Mouse (Mus musculus) spleen, postnatal 10 days (tissue): ENCODE results near the gene Trim15.
"Not testable (repeated sequence)": the region's sequence is repeated elsewhere in the genome, so short reads cannot be mapped to it uniquely, and the experiment has no call there.

ENCODE experiments used
- DNase-seq, 2 experiments: peaks; one replicate each; pipeline ENCODE4 v3.0.0; 2021 to 2022; ENCODE audit warnings: low spot score in 2 of 2

Trim15 gene

GRCm38 (mm10) chr17:36866719-36867527, at the start of gene Trim15:
Gene Trim15 (minus strand): TSS chr17:36867210.
- DNase-seq = peak; percentile 50 to 63

- peak; percentile 50 to 82 for DNase-seq
These were observed 48.1 kb upstream of the Trim15 start for GRCm38 (mm10) chr17:36915076-36915475.

GRCm38 (mm10) chr17:36914108-36914507, 47.1 kb upstream of the Trim15 start:
- DNase-seq = peak; percentile 66 to 88

- no peak for DNase-seq
These were observed 45.0 kb upstream of the Trim15 start for GRCm38 (mm10) chr17:36912031-36912430.

GRCm38 (mm10) chr17:36909802-36910201, 42.8 kb upstream of the Trim15 start:
- no peak for DNase-seq

- no peak for DNase-seq
These were observed 41.2 kb upstream of the Trim15 start for GRCm38 (mm10) chr17:36908235-36908634.

- DNase-seq = no peak
These were observed 36.6 kb upstream of the Trim15 start for GRCm38 (mm10) chr17:36903651-36904050.

- DNase-seq = no peak
These were observed 33.7 kb upstream of the Trim15 start for GRCm38 (mm10) chr17:36900691-36901090.

- DNase-seq = no peak
These were observed 33.0 kb upstream of the Trim15 start for GRCm38 (mm10) chr17:36900001-36900400.

- DNase-seq = no peak
These were observed 32.4 kb upstream of the Trim15 start for GRCm38 (mm10) chr17:36899376-36899775.

- DNase-seq = no peak
These were observed 30.7 kb upstream of the Trim15 start, which contains the start of gene Trim31 for GRCm38 (mm10) chr17:36897552-36898205. Gene Trim31 (plus strand): TSS chr17:36898118.

GRCm38 (mm10) chr17:36897065-36897464, 30.1 kb upstream of the Trim15 start:
- no peak for DNase-seq

GRCm38 (mm10) chr17:36896583-36896982, 29.6 kb upstream of the Trim15 start:
- DNase-seq = peak in 1 of 2 experiments; percentile 54

GRCm38 (mm10) chr17:36893387-36893786, 26.4 kb upstream of the Trim15 start:
- DNase-seq = no peak

- DNase-seq = peak in 1 of 2 experiments; percentile 63
These were observed 25.4 kb upstream of the Trim15 start for GRCm38 (mm10) chr17:36892362-36892761.

- DNase-seq = not testable (repeated sequence)
These were observed 24.5 kb upstream of the Trim15 start for GRCm38 (mm10) chr17:36891496-36891895.

GRCm38 (mm10) chr17:36890073-36890903, 23.3 kb upstream of the Trim15 start, which contains the start of gene Trim40:
Gene Trim40 (minus strand): TSS chr17:36890123.
- DNase-seq = no peak

GRCm38 (mm10) chr17:36885132-36885790, 18.3 kb upstream of the Trim15 start:
- DNase-seq = no peak

GRCm38 (mm10) chr17:36883350-36883749, 16.3 kb upstream of the Trim15 start:
- DNase-seq = no peak

GRCm38 (mm10) chr17:36874636-36875035, 7.6 kb upstream of the Trim15 start:
- DNase-seq = no peak
